Mouse (Mus musculus) cerebellum, adult 2 months (tissue): ENCODE data around the gene Gm5538.

Experiments
- CTCF ChIP-seq: fragments of 200-500 bp; IDR thresholded peaks from 2 replicates; pipeline ENCODE4 v1.5.1; 2011; ENCODE audit warnings: low read depth, mild to moderate bottlenecking, control low read depth, low read length, moderate library complexity, borderline replicate concordance; ENCODE audit not compliant: insufficient read depth
- POLR2A ChIP-seq: fragments of 200-500 bp; IDR thresholded peaks from 2 replicates; pipeline ENCODE4 v1.6.1; 2011; ENCODE audit warnings: low read length, control low read depth, borderline replicate concordance; ENCODE audit not compliant: insufficient read depth

DNA sequence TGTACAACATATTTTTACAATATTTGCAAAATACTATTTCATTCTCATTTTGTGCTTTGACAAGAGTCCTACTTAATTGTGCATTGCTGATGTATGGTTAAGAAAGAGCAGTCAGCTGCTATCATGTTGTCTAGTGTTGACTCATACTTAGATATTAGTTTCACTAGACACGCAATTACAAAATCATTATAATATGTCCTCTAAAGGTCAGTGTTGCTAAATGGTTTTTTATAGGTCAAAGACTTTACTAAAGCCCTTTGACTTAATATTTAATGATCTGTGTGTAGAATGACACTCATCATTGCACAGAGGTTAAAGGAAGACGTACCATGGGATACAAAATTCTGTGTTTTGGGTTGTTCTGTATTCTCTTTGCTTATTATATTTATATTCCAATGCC lies at the start of gene Gm5538:
- TF ChIP-seq CTCF (no peak), POLR2A (no peak)
